8 mouse cellular contexts compared by ENCODE assay signal in the genomic region with DNA sequence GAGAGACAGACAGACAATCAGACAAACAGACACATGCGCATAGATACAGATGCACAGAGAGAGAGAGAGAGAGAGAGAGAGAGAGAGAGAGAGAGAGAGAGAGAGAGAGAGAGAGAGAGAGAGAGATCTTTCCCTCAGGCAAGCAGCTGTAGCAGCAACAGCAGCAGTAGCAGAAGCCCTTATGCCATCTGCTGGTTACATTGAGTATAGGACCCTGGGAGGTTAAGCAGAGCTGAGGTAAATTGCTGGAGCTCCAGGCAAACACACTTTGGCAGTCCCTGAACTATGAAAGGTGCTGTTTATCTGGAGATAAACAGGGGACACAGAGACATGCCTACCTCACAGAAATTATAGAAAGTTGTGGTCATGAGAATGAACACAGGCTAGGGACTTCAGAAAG. TPM values are rescaled to one million over a fixed set of nuclear protein-coding genes. Genes with fewer than 3 reads are reported as not detected.
DNase-seq lines count a peak whose midpoint lies in the region; ATAC-seq lines count a peak whose summit lies in the region.

No protein-coding gene starts in this region.

- intact Hi-C loops in left cerebral cortex, postnatal 25 days (cut with DNase I): loop anchor here (5.0 to 10.0 kb wide), 2 partner anchors 1003 to 1030 kb away; no protein-coding TSS in a partner anchor

- ATAC-seq in common myeloid progenitor, adult 5-6 weeks (replicated peaks; ENCODE audit: low read depth, poor library complexity, severe bottlenecking): peak; percentile 62; the same call in 1 of the 2 replicates
- no peak for ATAC-seq in monocyte, adult 5-6 weeks (replicated peaks; ENCODE audit: insufficient number of reproducible peaks, low FRiP score, low TSS enrichment, poor library complexity, severe bottlenecking)

- DNase-seq in frontal cortex, postnatal 36 days (ENCODE audit: low spot score in 2 of 2): peak; percentile 15 to 61
- no peak for DNase-seq in frontal cortex, postnatal 25 days (ENCODE audit: low spot score in 2 of 2)
- DNase-seq in 416B (ENCODE audit: low read depth): peak; percentile 28
- DNase-seq in left cerebral cortex, postnatal 25 days (ENCODE audit: low spot score in 2 of 2): peak; percentile 47 to 58
- no peak for DNase-seq in natural killer cell, adult 2 months (ENCODE audit: low spot score in 2 of 2)
- no peak for DNase-seq in spleen, postnatal 4 days (ENCODE audit: low spot score in 2 of 2)

RNA-seq across cellular contexts. Expression of a gene that starts 50.5 kb away (rescaled TPM):
- total RNA-seq in common myeloid progenitor, adult 5-6 weeks (2017): 1.1 TPM in 1 of 2 replicates, not detected in the other
- not detected for total RNA-seq in left cerebral cortex, postnatal 25 days (2021)
- total RNA-seq in monocyte, adult 5-6 weeks (2017): not detected in 3 replicates

Comparison
In these comparisons a context has a peak if more than half of its experiments do, and no peak if none do; other contexts are left out.
1. DNase-seq: peak in frontal cortex, postnatal 36 days (2 of 2), 416B (single experiment) and left cerebral cortex, postnatal 25 days (2 of 2); none in frontal cortex, postnatal 25 days (0 of 2), natural killer cell, adult 2 months (0 of 2) and spleen, postnatal 4 days (0 of 2).